Mouse (Mus musculus): Measurements from ENCODE around the gene Mrps35.

Gene Mrps35

DNA sequence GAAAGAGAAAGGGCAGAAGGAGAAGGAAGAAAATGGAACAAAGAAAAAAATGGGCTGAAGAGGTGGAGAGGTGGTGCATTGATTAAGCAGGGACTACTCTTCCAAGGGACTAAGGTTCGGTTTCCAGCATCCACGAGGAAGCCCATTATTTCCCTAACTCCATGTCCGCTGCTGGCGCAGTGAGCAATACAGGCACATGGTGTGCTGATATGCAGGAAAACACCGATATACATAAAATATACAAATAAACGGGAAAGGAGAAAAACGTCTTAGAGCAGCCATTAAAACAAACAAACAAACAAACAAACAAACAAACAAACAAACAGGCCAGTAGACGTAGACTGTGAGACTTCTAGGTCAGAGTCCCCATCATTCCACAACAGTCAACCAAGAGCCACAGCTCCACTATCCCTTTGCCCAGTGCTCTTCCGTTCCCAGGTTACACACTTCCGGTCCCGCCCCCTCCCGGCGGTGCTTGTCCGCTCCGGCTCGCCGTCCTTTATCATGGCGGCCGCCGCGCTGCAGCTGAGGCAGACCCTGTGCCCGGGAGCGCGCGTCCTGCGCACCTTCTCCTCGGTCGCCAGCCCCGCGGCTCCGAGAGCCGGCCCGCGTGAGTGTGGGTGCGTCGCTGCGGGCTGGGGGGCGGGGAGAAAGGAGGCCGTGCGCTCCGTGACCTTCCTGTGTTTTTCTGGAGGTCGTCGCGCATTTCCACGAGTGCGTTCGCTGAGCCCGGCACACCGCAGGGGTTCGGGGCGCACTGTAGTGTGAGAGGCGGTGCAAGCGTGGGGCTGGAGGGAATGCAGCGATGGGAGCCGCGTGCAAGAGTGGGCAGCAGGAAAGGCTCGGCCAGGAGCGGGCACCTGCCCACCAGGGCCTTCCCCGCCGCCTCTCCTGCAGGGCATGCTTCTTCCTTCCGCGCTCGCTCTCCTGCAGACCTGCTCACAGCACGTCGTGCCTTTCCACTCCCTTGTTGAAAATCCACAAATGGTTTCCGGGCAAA is at the start of gene Mrps35:
Mrps35 (plus strand) TSS at position 474 of the 1,000 bp plus-strand sequence.
- DNase-seq (ENCODE audit: extremely low read depth, low read depth) = peak; percentile 79

- DNase-seq (ENCODE audit: extremely low read depth, low read depth) = peak; percentile 25
Measured at GRCm38 (mm10) chr6:146994236-146994635, 48.3 kb upstream of the Mrps35 start.

GRCm38 (mm10) chr6:146995391-146995790 is 47.2 kb upstream of the Mrps35 start:
- no peak for DNase-seq (ENCODE audit: extremely low read depth, low read depth)

- DNase-seq (ENCODE audit: extremely low read depth, low read depth) = no peak
Measured at GRCm38 (mm10) chr6:146995878-146996277, 46.7 kb upstream of the Mrps35 start.

DNA sequence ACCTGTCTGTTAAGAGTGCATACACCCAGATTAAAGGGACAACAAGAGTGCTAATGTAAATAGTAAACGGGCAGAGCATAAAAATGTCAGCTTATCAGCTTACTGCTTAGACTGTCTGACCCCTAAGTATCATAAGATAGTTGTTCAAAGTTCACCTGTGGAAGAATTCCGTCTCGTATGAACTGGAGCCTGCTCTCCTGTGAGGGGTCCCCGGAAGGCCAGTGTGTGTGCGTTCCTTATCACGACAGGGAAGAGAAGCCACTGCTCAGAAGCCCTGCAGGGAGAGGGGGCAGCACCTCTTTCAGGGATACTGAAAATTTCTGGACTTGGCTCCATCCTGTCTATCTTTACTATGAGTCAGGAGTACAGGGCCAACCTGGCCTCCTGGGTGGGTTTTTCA is 45.6 kb upstream of the Mrps35 start:
- DNase-seq (ENCODE audit: extremely low read depth, low read depth) = no peak

DNA sequence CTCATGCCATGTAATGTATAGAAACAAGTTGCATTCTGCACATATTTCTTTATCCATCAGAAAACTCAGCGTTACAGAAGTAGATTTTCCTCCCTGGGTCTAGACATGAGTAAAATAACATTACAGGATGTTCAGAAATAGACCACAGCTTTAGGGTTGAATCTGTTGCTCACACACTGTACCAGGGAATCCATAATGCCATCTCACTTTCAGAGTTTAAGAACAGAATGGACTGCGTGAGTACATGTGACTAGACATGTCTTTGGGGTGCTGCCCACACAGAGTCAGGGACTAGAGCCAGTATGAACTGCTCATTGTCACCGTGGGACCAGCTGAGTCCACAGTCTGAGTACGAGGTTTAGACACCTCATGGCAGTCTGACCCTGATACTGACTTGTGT is 43.9 kb upstream of the Mrps35 start:
- DNase-seq (ENCODE audit: extremely low read depth, low read depth) = no peak

- DNase-seq (ENCODE audit: extremely low read depth, low read depth) = no peak
Measured at GRCm38 (mm10) chr6:146999302-146999701, 43.3 kb upstream of the Mrps35 start.

- DNase-seq (ENCODE audit: extremely low read depth, low read depth) = no peak
Measured at GRCm38 (mm10) chr6:146999755-147000154, 42.8 kb upstream of the Mrps35 start.

GRCm38 (mm10) chr6:147008148-147008547 is 34.4 kb upstream of the Mrps35 start:
- DNase-seq (ENCODE audit: extremely low read depth, low read depth) = peak; percentile 13

DNA sequence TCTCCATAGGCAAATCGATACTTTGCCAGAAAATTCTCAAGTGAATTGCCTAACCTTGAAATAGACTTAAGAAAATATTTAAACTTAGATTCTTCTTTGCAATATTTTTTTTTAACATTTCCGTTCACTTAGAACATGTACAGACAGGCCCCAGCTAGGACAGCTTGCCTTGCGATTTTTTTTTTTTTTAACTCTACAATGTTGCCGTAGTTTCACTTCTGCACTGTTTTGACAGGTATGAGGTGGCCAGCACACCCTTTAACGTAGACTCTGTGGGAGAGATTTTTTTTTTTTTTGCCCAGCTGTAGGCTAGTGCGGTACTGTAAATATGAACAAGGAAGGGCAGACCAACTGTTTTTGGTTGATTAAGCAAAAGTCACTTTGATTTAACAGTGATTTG is 32.2 kb upstream of the Mrps35 start:
- DNase-seq (ENCODE audit: extremely low read depth, low read depth) = no peak

DNA sequence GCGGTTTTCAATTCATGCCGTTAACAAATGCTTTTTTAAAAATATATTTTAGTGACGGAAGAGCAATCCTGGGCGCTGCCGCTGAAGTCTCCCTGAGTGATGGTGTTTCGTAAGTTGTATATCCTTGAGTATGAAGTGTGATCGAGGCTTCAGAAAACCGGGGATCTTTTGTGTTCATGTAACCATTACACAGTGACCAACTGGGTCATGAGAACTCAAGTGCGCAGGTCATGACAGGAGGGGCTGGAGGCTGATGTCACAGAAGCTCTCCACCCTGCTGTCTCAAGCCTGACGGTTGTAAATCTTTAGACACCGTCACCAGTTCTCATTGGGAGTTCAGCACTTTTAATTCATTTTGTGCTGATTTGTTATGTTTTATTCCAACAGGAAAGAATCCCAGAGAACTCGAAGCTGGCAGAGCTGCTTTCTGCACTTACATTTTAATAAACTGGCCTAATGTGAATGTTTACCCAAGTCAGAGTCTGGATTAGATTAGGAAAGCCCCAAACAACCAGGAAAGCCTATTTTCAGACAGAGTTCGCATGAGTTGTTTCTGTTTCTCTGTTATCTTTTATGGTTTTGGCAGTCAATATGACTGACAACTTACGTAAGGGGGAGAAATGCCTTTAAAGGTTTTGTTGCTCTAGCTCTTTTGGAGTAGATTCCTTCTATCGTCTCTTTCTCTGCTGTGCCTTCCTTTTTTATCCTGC is 31.6 kb upstream of the Mrps35 start:
- no peak for DNase-seq (ENCODE audit: extremely low read depth, low read depth)

- DNase-seq (ENCODE audit: extremely low read depth, low read depth) = no peak
Measured at GRCm38 (mm10) chr6:147011555-147011954, 31.0 kb upstream of the Mrps35 start.

DNA sequence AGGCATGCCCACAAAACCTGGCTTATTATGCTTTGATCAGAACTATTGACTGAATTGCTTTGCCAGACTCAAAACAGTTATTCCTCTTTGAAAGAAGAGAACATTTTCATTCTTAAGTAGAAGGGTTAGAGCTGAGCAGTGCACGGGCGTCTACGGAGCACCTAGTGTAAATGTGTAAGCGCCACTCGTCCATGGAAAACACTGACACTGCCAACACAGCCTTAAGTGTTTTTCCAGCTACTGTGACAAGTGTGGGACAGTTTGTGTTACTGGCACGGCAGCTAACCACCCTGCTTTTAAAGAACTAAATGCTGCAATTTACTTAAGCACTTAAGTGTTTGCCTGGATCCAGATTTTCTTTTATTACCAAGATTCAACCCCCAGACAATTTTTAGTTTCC is 30.6 kb upstream of the Mrps35 start:
- no peak for DNase-seq (ENCODE audit: extremely low read depth, low read depth)

GRCm38 (mm10) chr6:147013546-147013945 is 29.0 kb upstream of the Mrps35 start:
- no peak for DNase-seq (ENCODE audit: extremely low read depth, low read depth)

- DNase-seq (ENCODE audit: extremely low read depth, low read depth) = no peak
Measured at GRCm38 (mm10) chr6:147017906-147018305, 24.7 kb upstream of the Mrps35 start.

DNA sequence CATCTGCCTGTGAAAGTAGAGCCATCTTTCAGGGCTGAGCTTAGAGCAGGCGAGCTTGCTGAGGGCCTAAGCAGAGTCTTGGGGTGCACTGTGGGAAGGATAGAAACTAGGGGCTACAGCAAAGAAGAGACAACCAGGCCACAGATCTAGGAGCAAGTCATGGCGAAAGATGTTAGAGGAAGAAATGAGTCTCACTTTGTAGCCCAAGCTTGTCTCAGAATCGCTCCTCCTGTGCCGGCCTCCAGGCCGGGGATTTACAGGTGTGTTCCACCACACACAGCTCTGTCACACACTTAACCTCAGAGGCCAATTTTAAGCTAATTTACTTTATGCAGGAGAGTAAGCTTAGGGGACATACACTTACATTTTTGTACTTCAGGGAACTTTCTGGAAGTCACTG is 24.2 kb upstream of the Mrps35 start:
- DNase-seq (ENCODE audit: extremely low read depth, low read depth) = no peak

- no peak for DNase-seq (ENCODE audit: extremely low read depth, low read depth)
Measured at GRCm38 (mm10) chr6:147021181-147021580, 21.4 kb upstream of the Mrps35 start.

GRCm38 (mm10) chr6:147022375-147023132 is 20.0 kb upstream of the Mrps35 start:
- no peak for DNase-seq (ENCODE audit: extremely low read depth, low read depth)

GRCm38 (mm10) chr6:147023133-147023395 is 19.5 kb upstream of the Mrps35 start:
- no peak for DNase-seq (ENCODE audit: extremely low read depth, low read depth)

DNA sequence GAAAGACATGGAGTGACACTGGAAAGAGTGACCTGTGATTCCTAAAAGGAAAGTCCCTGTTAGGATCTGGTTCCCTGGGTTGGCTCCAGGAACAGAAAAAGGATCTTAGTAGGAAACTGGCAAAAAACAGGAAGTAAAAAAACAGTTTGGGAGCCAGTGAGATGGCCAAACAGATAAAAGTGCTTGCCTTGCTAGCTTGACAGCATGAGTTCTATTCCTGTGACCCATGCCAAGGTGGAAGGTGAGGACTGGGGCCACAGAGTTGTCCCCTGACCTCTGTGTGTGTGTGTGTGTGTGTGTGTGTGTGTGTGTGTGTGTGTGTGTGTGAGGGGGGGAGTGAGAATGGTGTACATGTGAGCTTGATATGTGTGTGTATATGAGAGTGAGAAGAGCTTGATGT is 19.0 kb upstream of the Mrps35 start:
- DNase-seq (ENCODE audit: extremely low read depth, low read depth) = peak; percentile 29

DNA sequence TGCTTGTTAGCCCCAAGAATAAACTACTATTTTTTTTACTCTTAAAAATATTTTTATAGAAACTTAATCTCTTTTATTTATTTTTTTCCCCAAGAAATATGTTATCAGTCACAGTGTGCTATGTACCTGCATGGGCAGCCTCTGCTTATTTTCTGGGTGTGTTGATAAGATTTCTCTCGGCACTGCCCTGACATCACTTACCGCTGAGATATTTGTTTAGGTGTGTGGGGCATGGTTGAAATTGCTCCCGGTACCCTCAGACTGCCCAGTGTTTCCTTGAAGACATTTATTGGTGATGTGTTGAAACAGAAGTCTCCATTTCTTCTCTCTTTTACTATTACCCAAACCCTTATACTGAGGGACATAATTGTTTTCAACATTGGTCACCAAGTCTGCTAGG is 17.8 kb upstream of the Mrps35 start:
- no peak for DNase-seq (ENCODE audit: extremely low read depth, low read depth)

GRCm38 (mm10) chr6:147028396-147028795 is 14.2 kb upstream of the Mrps35 start:
- DNase-seq (ENCODE audit: extremely low read depth, low read depth) = no peak
